Mouse (Mus musculus): ENCODE measurements at regions not wholly inside any gene's neighbourhood (a gene's known extent, or its start where the extent isn't known, plus 50 kb on each side); places are given as distances from the start of the nearest gene placed in this dataset.

DNA sequence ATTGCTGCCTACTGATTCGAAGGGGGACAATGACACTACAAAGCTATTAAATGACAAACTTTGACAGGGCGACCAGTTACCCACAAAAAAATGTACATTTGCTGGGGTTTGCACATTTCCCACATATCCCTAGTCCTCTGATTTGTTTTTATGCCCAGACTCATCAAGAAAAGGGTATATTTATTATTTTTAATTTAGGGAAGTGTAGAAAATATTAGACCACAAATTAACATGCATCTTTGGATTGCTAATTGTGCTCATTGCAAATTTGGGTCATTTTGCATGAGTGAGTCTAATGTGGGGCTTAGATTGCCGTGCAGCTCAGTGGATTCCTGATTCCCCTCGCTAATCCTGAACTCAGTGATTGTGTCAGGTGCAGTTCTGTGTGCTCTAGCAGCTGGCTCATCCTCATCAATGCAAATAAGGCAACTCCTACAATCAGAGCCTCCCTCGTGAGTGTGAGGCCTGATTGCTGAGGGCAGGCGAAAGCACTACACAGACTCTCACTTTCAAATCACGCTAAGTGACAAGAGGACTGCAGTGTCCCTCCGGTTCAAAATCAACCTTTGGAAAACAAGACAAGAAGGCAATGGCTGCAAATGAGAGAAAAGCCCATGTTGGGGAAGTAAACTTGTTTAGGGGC lies 156.7 kb upstream of the Tmem161b start:
- peak overlapping the region; percentile 89 for H3K27ac ChIP-seq (replicated peaks)
- H3K27me3 ChIP-seq: no peaks in the 10 kb centered on the region
- H3K4me1 ChIP-seq: peaks cover 61% of the 10 kb centered on the region
- H3K36me3 ChIP-seq: no peaks in the 10 kb centered on the region
- peak overlapping the region; percentile 21 for H3K4me2 ChIP-seq (replicated peaks)
- no peak overlapping the region for H3K4me3 ChIP-seq
- peak; percentile 83 for ATAC-seq (ENCODE audit: low FRiP score, low read depth)
- H3K9me3 ChIP-seq: no peaks in the 10 kb centered on the region
- no peak overlapping the region for H3K9ac ChIP-seq (replicated peaks)
- WGBS: 19% methylated on average over 8 of the region's 8 CpGs

DNA sequence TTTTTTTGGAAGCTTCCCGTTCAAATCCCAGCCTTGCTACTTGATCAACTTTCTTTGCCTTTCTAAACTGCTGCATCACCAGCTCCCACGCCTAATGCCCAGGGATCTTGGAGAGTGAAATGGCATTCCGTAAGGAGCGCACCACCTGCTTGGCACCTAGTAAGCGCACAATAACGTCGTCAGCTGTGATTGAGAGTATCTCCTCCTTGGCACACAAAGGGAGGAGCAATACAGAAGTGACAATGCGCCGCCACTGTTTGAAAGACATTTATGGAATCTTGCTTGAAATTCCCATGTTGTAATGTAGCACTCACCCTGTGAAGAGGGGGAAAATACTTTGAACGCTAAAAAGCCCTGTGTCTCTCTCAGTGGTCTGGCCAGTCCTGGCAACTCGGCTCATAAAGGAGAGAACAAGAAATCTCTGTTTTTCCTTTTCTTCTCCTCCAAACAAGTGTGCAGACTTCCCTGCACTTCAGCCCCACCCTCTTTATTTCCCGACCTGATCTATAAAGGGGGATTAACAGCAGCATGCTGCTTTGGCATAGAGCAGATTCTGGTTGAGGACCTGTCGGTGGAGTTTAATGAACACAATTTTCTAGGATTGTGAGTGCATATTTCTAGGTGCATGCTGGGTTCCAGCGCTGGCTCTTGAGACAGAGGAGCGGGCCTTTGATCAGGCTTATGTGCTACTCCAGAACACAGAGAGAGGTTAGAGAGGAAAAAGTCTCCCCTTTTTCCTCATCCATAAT lies 155.7 kb upstream of the Tmem161b start:
- H3K9ac ChIP-seq (replicated peaks): 0 out of 2 replicates have a peak overlapping the region, but pooled peaks have one; percentile 16
- 31% methylated on average over 15 of the region's 15 CpGs for WGBS
- peak; percentile 31 for ATAC-seq (ENCODE audit: low FRiP score, low read depth)

DNA sequence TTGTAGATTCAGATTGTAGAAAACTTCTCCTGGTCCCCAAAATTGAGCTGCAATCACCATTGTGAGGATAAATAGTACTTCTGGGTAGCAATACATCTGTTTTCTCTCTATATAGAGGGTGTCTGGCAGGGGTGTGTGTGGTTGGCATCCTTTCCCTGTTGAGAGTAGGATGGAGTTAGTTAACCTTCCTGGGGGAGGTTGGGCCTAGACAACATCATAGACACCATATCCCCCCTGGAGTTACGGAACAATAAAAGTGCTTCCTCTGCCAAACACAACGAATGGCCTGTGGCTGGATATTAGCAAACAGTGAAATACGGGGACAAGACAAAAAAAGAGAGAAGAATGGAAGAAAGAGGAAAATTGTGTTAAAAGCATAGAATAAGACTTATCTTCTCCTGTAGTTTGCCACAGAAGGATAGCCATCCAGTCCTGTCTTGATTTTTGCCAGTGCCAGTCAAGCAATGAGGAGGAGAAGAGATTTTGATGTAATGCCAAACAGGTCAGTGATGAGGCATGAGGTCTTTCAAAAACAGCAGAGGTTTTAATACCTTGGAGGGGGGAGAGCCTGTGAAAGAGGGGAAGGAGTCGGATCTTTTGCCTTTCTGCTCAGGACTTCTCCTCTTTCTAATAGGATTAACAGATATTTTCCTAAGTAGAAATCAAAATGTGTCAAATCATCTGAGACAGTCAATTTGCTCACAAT lies 155.0 kb upstream of the Tmem161b start:
- Histone ChIP-seq H3K4me2 (replicated peaks) (no peak overlapping the region; the same call in 1 of the 2 replicates), H3K9me3 (no peaks in the 10 kb centered on the region), H3K27me3 (no peaks in the 10 kb centered on the region), H3K4me3 (no peak overlapping the region), H3K4me1 (peaks cover 46% of the 10 kb centered on the region), H3K9ac (replicated peaks) (no peak overlapping the region), H3K36me3 (no peaks in the 10 kb centered on the region), H3K27ac (replicated peaks) (peak overlapping the region; percentile 89)
- ATAC-seq (ENCODE audit: low FRiP score, low read depth): no peak
- WGBS: 26% methylated on average over 4 of the region's 4 CpGs

More for the DNA sequence above, 155.7 kb upstream of the Tmem161b start:
- Histone ChIP-seq H3K4me2 (replicated peaks) (peak overlapping the region; percentile 26), H3K4me1 (peaks cover 54% of the 10 kb centered on the region), H3K9me3 (no peaks in the 10 kb centered on the region), H3K36me3 (no peaks in the 10 kb centered on the region), H3K27ac (replicated peaks) (peak overlapping the region; percentile 89), H3K4me3 (no peak overlapping the region), H3K27me3 (no peaks in the 10 kb centered on the region)

DNA sequence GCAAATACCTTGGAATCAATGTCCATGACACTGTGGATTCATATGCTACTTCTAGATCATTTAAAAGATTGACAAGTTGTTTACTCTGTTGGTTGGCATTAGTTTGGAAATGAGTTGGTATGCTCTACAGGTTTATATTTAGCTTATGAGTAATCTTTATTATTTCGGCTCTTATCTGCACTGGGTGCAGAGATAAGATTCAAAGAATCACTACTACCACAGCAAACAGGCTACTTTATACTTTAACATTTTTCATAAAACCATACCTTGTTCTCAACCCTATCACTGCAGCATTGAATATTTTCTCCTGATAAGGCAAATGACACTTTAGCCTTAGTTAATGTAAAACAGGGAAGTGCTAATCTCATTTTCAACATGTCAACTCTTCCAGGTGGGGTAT lies 153.7 kb upstream of the Tmem161b start:
- Histone ChIP-seq H3K27ac (replicated peaks) (no peak overlapping the region), H3K4me2 (replicated peaks) (no peak overlapping the region), H3K36me3 (no peaks in the 10 kb centered on the region), H3K4me1 (peaks cover 39% of the 10 kb centered on the region), H3K27me3 (no peaks in the 10 kb centered on the region), H3K9ac (replicated peaks) (no peak overlapping the region), H3K9me3 (no peaks in the 10 kb centered on the region), H3K4me3 (no peak overlapping the region)
- 97% methylated on average over 1 of the region's 1 CpGs for WGBS
- no peak for ATAC-seq (ENCODE audit: low FRiP score, low read depth)

MicroRNA genes in the stretch of these regions (microRNA counts, 519-probe panel; counts per million panel counts)
- microRNA mmu-miR-9: 10,256 counts per million, percentile 99 among the panel's probes with 10 or more counts

Small RNAs in the stretch of these regions (microRNA-seq; reads per million reads assigned to microRNA genes)
- 5.1 reads per million, percentile 19 among the genes with 10 or more reads in this experiment for gene Mir9-2
